Mouse (Mus musculus): Measurements from ENCODE around the gene Slc26a5.
A peak's percentile ranks its signal among the peaks of the same experiment; 100 is the strongest.

Gene Slc26a5

DNA sequence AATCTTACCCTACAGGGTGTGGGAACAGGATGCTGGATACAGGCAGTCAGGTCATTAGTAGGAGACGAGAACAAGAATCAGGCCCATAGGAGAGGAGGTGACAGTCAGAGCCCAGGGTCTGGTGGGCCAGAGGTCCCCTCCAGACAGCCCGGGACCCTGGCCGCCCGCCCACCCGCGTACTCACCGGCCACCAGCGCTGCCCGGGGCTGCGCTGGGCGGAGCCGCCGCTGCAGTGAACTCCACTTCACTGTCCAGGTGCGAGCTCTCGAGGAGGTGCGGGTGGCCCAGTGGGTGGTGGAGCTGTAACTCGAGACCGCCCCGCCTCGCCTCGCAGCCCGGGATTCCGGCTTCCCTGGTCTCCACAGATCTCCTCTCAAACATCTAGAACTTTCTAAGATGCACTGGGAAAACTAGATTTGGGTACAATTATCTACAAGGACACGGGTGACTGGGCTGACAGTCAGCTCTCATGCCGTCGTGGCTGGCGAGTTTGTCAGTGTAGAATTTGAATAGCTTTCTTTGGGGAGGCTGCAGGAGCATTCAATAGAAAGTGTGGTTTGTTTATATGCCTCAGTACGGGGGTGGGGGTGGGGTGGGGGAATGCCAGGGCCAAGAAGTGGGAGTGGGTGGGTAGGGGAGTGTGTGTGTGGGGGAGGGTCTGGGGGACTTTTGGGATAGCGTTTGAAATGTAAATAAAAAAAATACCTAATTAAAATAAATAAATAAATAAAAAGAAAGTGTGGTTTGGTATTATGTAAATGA, at the start of gene Slc26a5:
TSS of gene Slc26a5 (minus strand) at position 259 of the 762 bp plus-strand sequence.
- peak in 1 of 2 experiments; percentile 3 for DNase-seq (ENCODE audit: low spot score in 2 of 2)

DNA sequence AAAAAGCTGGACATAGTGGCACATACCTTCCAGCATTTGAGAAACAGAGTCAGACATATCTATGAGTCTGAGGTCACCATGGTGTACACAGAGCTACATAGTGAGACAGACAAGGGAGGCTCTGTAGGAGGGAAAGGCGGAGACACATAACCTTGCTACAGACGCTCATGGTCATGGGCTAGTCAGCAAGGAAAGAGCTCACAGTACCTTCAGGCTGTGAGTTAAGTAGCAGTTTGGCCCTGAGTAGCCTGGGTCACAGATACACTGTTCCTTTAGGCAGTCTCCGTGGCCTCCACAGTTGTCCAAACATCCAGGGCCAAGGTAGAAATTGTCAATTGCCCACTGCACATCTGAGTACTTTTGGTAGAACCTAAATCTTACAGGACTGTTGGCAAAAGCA, 49.4 kb upstream of the Slc26a5 start:
- no peak for DNase-seq (ENCODE audit: low spot score in 2 of 2)

DNA sequence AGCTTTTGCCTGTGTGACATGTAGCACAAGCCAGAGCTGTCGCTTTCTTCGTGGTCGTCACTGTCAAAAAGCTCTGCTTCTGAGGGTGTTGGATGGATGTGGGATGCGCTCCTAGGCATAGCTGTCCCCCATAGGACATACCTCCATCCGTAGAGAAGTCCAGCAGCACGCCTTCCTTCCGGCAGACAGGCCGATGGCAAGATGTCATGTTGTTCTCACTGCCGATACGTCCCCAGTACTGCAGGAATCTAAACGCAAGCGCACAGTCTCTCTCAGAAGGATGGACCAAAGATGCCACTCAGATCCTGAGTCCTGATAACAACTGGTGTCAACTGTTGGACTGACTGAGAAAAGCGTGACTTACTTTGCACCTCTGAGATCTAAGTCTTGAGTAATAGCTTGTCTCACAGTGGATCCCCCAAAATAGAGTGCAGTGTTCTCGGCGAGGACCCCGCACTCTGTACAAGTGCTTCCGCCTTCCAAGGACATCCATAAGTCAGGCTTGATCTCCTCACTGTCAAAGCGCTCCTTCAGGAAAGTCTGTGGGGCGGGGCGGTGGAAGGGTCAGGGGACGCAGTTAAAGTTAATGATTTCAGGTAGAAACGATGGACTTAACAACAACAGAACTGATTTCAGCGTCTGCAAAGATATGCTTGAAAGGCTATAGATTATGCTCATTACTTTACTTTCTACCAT, 47.6 kb upstream of the Slc26a5 start:
- DNase-seq (ENCODE audit: low spot score in 2 of 2), result no peak

DNA sequence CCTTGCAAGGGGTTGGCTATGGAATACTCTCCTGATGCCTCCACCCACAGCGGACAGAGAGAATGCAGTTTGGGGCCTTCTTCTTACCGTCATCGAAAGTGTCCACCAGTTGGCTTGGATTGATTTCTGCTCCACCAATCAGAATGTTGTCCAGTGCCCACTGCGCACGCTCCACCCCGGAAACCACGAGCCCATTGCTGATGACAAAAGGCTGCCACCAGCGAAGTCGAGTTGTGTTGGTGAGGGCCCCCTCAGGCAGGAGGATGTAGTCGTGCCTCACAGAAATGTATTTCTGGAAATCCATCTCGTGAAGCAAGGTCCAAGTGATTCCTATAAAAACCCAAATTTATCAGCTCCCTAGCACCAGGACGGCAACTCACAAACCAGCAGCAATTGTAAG, 45.3 kb upstream of the Slc26a5 start:
- no peak for DNase-seq (ENCODE audit: low spot score in 2 of 2)

DNA sequence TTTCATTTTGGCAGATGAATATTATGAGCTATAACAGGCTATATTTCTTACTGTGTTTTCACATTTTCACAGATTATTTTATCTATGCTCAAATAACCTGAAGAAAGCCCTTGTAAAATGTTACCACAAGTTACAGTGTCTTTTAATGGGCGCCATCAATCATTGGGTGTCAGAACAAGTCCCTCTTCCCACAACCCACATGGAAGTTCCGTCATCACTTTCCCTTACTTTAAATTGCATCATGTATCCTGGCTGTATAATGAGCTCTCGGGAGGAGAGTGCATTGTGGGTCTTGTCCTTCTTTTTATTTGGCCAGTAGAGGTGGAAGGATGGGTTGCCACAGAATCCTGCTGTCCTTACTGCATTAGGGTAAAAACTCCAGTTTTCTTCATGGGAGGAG, 44.3 kb upstream of the Slc26a5 start:
- no peak for DNase-seq (ENCODE audit: low spot score in 2 of 2)

DNA sequence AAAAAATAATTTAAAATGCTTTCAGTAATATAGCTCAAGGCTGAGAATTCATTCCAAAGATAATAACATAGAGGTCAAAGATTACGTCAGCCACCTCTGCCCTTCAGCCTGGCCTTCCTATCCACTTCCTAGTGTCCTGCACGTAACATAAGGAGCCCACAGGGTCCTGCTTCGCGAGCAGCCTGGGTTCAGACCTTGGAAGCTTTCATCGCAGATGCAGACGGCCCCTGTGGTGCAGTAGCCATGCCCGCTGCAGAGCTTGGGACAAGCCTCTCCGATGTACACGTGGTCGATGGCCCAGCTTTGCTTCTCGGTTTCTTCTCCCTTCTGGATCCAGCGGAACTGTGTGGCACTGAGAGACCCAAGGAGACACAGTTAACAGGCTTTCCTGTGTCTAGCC, 36.0 kb upstream of the Slc26a5 start:
- no peak for DNase-seq (ENCODE audit: low spot score in 2 of 2)

DNA sequence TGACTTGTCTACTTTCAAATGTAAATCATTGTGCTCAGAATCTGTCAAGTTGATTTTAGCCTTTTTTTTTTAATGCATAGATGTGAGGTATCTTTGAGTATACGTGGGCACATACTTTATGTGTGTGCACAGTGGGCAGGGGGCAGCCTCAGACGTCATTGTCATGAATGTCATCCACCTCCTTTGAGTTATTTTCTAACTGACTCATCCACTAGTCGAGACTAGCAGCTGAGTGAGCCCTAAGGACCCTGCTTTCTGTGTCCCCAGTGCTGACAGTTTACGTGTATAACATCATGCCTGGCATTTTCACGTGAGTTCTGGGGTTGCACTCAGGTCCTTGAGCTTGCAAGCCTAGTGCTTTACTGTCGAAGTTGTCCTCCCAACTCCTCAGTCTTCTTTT, 35.5 kb upstream of the Slc26a5 start:
- no peak for DNase-seq (ENCODE audit: low spot score in 2 of 2)

DNA sequence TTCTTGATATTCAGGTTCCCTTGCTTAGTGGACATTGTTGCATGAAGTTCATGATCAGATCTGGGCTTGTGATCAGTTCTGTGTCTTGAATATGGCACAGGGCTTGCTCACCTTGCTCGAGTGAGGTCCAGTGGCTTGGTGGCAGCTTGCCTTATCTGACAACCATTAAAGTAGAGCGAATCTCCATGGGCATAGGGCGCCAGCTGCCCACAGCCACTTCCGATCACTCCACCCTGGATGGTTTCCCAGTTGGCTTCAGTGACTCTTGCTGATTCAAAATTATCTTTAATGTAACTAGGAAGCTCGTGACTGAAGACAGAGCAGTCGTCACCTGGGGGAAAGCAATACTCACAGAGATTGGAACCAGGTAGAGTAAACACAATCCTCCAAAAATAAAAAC, 33.5 kb upstream of the Slc26a5 start:
- no peak for DNase-seq (ENCODE audit: low spot score in 2 of 2)

DNA sequence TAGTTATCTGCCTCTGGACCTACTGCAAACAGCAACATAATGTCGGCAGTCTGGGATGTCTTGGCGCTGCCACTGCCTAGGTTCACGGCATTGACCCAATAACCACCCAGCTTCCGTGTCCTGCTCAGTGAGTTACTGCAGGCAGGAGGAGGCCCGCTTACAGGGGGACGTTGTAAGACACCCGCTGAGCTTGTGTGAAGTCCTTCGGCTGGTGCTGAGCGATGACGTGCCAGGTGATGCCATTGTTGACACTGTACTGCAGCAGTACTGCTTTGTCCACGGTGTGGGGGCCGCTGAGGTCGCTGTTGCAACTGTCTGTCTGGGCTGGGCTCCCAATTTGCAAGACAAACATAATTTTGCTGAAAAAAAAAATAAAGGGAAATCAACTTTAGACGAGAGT, 31.2 kb upstream of the Slc26a5 start:
- no peak for DNase-seq (ENCODE audit: low spot score in 2 of 2)

DNA sequence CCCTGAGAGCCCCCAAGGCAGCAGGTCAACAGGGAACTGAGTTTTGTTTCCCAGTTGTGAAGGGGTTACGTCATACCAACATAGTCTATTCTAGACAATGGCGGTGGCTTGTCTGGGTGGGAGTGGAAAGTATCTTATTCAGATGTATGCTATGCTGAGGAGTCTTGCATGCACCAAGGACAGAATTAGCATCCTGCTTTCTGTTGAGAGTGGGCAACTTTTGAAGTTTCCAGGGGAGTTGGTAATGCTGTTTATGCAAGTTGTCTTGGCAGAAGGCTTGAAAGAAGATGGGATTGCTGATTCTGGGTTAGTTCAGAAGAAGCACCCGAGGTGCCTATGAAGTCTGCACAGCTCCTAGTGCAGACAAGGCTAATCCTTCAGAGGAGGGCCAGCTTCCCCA, 28.8 kb upstream of the Slc26a5 start:
- no peak for DNase-seq (ENCODE audit: low spot score in 2 of 2)

DNA sequence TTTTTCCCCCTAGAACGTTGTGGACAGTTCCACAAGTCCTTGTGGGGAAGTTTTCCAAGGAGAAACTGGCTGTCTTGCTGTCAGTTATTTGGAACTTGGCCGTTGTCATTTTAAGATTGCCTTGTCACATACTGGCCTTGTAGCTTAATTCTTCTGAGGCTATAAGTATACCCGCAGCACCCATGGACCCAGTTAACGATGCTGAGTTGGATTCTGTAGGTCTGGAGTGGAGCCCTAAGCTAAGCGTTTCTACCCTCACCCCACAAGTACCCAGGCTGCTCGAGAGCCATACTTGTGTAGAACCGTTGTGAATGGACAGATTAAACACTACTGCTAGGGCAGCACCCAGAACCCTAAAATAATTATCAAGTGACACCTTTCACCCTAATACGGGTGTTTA, 1.3 kb upstream of the Slc26a5 start:
- DNase-seq (ENCODE audit: low spot score in 2 of 2), result no peak

DNA sequence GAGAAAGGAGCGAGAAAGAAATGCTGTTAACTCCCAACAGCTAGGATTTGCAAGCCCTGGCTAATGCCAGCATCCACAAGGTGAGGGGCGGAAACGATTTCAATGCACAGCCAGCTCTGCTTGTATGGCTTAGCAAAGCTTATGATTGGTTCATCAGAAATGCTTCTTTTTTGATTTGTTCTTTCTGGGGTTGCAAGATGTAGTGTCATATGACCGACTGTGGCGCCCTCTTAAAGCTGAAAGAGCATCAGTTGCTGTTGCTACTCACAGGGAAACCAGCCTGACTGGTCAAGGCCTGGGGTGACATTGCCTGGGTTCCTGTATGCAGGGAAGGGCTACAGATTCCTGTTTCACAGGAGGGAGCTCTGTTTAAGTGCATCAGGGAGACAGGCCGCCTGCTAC, 908 bp upstream of the Slc26a5 start:
- peak; percentile 22 to 23 for DNase-seq (ENCODE audit: low spot score in 2 of 2)

DNA sequence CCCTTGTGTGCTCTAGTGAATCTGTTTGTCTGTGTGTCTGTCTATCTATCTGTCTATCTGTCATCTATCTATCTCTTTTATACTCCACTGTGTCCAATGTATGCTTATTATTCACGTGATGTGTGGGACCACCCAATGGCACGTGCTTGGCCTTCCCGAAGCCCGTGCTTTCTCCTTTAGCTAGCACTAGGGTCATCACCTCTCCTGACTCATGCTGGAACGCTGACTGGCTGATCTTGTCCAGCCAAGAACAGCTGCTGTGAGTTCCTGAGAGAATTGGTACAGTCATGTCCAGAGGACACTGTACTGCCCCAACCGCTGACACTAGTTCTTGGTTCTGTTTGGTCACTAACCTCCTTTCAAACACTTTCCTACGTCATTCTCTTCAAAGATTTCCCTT, 6.8 kb downstream of the Slc26a5 start:
- DNase-seq (ENCODE audit: low spot score in 2 of 2), result no peak

DNA sequence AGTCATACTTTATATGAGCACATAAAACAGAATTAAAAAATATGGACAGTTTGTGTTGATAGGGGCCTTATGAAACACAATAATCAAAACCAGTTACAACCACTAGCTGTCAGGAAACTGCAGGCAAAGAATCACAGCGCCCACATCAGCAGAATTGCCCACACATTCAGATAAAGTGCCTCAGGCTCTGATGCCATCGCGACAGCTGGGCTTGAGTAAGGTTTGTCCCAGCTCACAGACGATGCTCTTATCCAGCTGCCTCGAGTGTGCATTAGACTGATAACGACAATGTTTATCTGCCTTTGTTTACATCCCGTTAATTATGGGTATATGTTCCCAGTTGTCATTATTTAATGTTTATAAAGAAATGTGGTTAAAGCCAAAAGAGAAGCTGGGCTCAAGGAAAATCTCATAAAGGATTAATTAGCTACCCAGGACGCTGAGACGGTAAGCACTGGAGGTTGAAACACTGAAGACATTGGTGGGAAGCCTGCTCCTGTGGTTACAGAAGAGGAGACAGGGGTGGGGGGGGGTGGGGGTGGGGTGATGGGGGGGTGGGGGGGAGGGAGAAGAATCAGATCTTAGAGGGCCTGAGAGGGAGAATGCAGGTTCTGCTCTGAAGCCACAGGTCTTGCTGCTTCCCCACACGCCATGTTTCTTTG, 13.6 kb downstream of the Slc26a5 start:
- peak; percentile 13 to 44 for DNase-seq (ENCODE audit: low spot score in 2 of 2)

DNA sequence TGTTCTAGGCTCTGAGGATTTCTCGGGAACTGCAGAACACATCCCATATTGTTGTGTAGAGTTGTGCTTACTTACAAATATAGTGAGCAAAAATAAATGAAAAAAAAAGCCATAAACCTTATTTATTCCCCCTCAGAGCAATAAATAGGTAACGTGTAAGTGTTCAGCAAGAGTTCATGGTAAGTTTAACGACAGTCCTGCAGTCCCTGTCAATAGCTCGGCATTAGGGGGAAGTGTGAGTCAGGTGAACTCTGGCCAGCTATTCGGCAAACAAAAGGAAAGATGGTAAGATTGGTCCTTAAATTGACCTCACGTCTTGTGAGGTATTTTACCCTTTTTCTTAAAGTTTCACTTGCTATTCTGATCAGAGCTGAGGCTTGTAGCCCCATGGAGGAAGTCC, 18.0 kb downstream of the Slc26a5 start:
- DNase-seq (ENCODE audit: low spot score in 2 of 2), result no peak

DNA sequence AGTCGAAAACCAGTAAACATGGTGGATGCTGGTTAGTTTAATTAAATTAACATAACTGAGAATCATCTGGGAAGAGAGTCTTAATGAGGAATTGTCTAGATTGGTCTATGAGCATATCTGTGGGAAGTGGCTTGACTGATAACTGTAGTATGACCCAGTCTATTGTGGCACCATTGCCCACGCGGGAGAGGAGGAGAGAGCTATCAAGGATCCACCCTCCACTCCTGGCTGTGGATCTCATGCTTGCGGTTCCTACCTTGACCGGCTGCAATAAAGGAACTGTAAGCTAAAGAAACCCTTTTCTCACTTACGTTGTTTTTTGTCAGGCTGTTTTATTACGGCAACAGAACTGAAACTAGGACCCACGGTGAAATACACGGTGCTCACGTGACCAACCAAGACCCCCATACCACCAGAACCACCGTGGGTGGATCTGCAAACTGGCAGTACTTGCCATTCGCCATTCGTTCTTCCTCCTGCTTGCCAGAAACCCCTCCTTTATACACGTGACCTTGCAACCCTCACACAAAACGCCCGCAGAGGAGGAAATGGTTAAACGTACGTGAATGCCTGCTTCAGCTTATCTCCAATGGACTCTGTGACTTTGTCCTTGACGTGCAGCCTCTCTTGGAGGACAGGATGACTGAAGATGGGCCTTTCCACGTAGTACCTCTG, 18.7 kb downstream of the Slc26a5 start:
- no peak for DNase-seq (ENCODE audit: low spot score in 2 of 2)

DNA sequence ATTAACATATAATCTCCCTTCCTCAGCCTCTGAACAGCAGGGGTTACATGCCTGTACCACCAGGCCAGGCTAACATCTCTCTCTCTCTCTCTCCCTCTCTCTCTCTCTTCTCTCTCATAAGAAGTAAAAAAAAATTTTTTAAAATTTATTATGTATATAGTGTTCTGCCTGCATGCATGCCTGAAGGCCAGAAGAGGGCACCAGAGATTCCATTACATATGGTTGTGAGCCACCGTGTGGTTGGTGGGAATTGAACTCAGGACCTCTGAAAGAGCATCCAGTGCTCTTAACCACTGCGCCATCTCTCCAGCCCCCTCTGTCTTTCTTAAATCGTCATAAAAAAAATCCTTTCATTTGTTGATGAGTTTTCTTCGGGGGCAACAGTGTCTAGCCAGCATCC, 20.7 kb downstream of the Slc26a5 start:
- DNase-seq (ENCODE audit: low spot score in 2 of 2), result no peak

DNA sequence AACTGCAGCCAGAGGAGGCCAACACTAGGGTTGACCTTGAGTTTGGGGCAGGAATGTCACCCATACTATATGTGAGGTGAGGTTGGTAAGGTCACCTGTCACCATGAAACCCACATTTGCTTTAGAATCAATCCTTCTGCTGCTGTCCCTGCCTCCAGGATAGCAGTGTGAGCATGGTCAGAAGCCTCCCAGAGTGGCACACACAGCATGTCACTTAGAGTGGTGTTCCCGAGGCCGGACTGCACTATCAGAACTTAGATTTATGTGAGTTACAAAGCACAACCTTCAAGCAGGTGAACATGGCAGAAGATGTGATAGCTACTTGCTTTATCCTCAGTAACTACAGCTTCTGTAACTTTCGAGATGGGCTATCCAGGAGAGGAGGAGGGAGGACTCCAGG, 33.6 kb downstream of the Slc26a5 start:
- DNase-seq (ENCODE audit: low spot score in 2 of 2), result no peak

DNA sequence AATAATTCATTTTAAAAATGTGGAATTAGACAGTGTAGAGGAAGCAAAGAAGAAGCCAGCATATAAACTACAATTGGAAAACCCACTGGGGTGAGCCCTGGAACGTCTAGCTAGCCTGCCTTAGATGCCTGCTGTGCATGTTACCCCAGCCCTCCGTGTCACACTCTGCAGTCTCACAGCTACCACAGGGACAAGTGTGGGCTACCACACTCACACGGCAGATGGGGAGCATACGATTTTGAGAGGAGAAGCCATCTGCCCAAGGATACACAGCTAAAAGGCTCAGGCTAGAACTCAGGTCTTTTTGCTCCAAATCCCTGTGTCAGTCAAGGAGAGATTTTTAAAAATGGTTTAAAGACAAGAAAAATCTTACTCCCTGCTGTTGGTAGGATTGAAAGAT, 36.5 kb downstream of the Slc26a5 start:
- DNase-seq (ENCODE audit: low spot score in 2 of 2), result peak; percentile 13 to 15

DNA sequence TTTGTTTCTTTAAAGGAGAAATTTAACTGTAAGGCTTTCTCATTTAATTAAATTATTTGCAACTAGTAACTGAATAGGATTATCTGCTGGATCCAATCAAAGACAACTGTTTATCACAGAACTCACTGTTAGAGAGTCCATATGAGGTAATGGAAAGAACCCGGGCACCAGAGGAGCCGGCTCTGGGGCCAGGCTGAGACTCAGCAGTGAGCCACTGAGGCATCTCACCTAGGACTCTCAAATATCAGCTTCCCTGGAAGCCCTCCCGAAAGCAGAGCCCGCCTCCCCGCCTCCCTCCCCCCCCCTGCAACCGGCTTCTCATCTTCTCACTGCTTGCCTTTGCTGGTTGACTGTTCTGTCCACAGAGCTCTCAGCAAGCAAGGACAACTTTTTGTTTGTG, 37.8 kb downstream of the Slc26a5 start:
- no peak for DNase-seq (ENCODE audit: low spot score in 2 of 2)

DNA sequence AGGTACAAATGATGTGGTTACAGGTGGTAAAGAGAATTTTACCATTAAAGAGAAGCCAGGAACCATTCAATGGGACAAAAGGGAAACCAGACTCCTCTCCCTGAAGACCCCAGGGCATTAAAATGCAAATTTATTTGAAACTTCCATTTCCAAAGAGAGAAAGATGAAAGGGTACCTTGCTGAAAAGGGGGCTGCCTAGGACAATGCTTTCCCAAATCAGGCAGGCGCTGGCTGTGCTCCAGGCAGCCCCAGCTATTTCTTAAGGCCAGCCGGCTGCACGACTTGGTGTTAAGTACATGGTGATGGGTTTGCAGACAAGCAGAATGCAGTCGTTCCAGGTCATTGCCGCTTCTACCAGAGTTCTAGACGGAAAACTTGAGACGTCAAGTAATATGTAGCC, 39.0 kb downstream of the Slc26a5 start:
- no peak for DNase-seq (ENCODE audit: low spot score in 2 of 2)

DNA sequence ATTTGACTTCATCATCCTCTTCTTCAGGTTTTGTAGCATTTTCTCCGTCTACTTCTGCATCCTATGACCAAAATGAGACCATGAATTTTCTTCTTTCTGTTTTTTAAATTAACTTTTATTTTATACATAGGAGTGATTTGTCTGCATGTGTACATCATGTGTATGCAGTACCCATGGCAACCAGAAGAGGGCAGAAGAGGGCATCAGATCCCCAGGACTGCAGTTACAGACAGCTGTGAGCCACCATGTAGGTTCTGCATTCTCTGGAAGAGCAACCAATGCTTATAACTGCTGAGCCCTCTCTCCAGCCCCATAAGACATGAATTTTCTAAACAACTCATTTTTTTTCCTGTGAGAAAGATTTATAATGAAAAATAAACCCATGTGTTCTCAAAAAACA, 51.4 kb downstream of the Slc26a5 start:
- DNase-seq (ENCODE audit: low spot score in 2 of 2), result peak; percentile 29 to 38
